Mouse (Mus musculus) kidney, adult 18-20 months (tissue): ENCODE results near the gene Zfy2.

Experiments used
- DNase-seq: peaks from one replicate; pipeline ENCODE4 v3.0.0; 2021

The Zfy2 gene

GRCm38 (mm10) chrY:2170309-2170708, at the start of gene Zfy2:
TSS of gene Zfy2 (minus strand) at chrY:2170409.
- no peak for DNase-seq
